Mouse (Mus musculus) adrenal gland, postnatal 10 days (tissue): Measurements from ENCODE around the gene Ccdc162. TPM values are rescaled to one million over a fixed set of nuclear protein-coding genes. Genes with fewer than 3 reads are reported as not detected.

ENCODE experiments used
- DNase-seq: peaks from one replicate; pipeline ENCODE4 v3.0.0; 2021; ENCODE audit warnings: mixed read lengths
- long read RNA-seq, 2 experiments: library from polyadenylated mRNA; stranded (forward); transcript quantifications; one replicate each; pipeline ENCODE4 v2.0.0; 2021
- total RNA-seq, 2 experiments: library from RNA; stranded (reverse); gene quantifications; 2 replicates each; pipeline ENCODE4 v1.2.3; 2021

Gene Ccdc162
- total RNA-seq: under 1 TPM; 0.55 to 0.66 TPM
- long read RNA-seq, experiment 1, partial matches to known transcripts: 0 of 1 reads
- long read RNA-seq, experiment 1, other reads (novel, unspliced or antisense): 0 of 1 reads
- long read RNA-seq, experiment 2: 0 reads

GRCm38 (mm10) chr10:41716029-41716897 lies at the start of gene Ccdc162:
Gene Ccdc162 (minus strand): TSS chr10:41716634.
- no peak for DNase-seq

- DNase-seq: peak; percentile 12
Measured at GRCm38 (mm10) chr10:41765586-41765985, 49.2 kb upstream of the Ccdc162 start.

GRCm38 (mm10) chr10:41763741-41764385 lies 47.4 kb upstream of the Ccdc162 start:
- no peak for DNase-seq

GRCm38 (mm10) chr10:41760866-41761265 lies 44.4 kb upstream of the Ccdc162 start:
- no peak for DNase-seq

- DNase-seq: no peak
Measured at GRCm38 (mm10) chr10:41758041-41758440, 41.6 kb upstream of the Ccdc162 start.

- DNase-seq: no peak
Measured at GRCm38 (mm10) chr10:41757226-41757625, 40.8 kb upstream of the Ccdc162 start.

- no peak for DNase-seq
Measured at GRCm38 (mm10) chr10:41751867-41752480, 35.5 kb upstream of the Ccdc162 start.

GRCm38 (mm10) chr10:41749306-41749705 lies 32.9 kb upstream of the Ccdc162 start:
- no peak for DNase-seq

GRCm38 (mm10) chr10:41746554-41746953 lies 30.1 kb upstream of the Ccdc162 start:
- no peak for DNase-seq

GRCm38 (mm10) chr10:41744006-41744405 lies 27.6 kb upstream of the Ccdc162 start:
- no peak for DNase-seq

- DNase-seq: no peak
Measured at GRCm38 (mm10) chr10:41740221-41740620, 23.8 kb upstream of the Ccdc162 start.

GRCm38 (mm10) chr10:41737245-41737644 lies 20.8 kb upstream of the Ccdc162 start:
- DNase-seq: no peak

- DNase-seq: no peak
Measured at GRCm38 (mm10) chr10:41735398-41735797, 19.0 kb upstream of the Ccdc162 start.

- DNase-seq: no peak
Measured at GRCm38 (mm10) chr10:41733214-41733613, 16.8 kb upstream of the Ccdc162 start.

- DNase-seq: peak; percentile 13
Measured at GRCm38 (mm10) chr10:41731932-41732331, 15.5 kb upstream of the Ccdc162 start.

- DNase-seq: no peak
Measured at GRCm38 (mm10) chr10:41730746-41731145, 14.3 kb upstream of the Ccdc162 start.

- peak; percentile 55 for DNase-seq
Measured at GRCm38 (mm10) chr10:41726215-41726614, 9.8 kb upstream of the Ccdc162 start.

GRCm38 (mm10) chr10:41719587-41719986 lies 3.2 kb upstream of the Ccdc162 start:
- no peak for DNase-seq

GRCm38 (mm10) chr10:41715557-41715956 lies 877 bp downstream of the Ccdc162 start:
- DNase-seq: no peak

GRCm38 (mm10) chr10:41711467-41711866 lies 5.0 kb downstream of the Ccdc162 start:
- no peak for DNase-seq

GRCm38 (mm10) chr10:41710773-41711172 lies 5.7 kb downstream of the Ccdc162 start:
- no peak for DNase-seq

- peak; percentile 81 for DNase-seq
Measured at GRCm38 (mm10) chr10:41709341-41709740, 7.1 kb downstream of the Ccdc162 start.

GRCm38 (mm10) chr10:41699669-41700068 lies 16.8 kb downstream of the Ccdc162 start:
- DNase-seq: no peak
